Mouse (Mus musculus): ENCODE results near the gene Ube2cbp.

The Ube2cbp gene

DNA sequence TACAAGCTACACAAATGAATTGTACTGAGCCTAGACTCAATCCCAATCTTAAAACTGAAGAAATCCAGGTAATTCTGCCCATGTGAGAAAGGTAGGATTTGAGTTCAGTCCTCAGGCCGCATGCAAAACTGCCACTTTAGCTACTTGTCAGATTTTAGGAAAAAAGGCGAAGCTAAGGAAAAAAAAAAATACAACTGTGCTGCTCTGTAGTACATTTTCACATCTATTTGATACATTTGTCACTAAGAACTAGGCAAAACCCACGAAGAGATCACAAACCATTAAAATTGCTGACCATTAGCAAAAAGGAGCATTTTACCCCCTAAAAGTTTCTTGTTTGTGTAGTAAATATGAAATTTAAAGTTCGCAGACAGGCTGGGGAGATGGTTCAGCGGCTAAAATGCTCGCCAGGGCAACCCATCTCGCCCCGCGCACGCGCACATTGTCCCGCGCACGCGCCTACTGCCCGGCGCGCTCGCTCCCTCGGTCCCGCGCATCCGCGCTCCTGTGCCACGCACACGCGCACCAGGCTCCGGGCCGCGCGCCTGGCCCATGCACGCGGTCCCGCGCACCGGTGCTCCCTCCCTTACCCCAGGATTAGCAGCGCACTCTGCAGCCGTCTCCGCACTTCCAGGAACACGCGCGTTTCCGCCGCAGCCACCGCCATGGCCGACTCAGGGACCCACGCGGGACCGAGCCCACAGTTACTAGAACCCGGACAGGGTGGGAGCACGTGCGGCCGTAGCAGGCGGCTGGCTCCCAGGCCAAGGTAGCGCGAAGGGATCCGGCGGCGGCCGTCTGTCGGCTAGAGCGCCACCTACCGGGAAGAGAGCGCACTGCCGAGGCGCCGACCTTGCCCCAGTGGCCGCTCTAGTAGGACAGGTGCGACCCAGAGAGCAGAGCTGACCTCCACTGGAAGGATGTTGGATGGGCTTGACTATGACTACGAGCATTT, at the start of gene Ube2cbp:
Ube2cbp (minus strand) TSS at position 800 of the 955 bp plus-strand sequence.
- peak; percentile 85 to 92 for DNase-seq

DNA sequence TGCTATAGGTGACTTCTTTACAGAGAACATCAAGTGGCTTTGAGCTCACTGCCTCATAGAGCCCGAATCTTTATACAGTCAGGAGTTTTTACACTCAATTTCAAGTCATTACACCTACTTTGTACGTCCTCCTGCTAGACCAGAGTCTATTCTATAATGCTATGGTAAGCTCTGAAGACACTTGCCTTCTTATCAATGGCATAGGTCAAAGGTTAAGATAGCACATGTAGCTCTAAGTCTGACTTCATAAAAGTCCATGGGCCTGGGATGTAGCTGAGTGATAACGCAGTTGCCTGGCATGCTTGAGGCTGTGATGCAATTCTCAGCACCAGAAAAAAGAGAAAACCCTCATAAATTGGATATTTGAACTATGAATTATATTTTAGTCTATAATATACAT, 49.6 kb upstream of the Ube2cbp start:
- no peak for DNase-seq

DNA sequence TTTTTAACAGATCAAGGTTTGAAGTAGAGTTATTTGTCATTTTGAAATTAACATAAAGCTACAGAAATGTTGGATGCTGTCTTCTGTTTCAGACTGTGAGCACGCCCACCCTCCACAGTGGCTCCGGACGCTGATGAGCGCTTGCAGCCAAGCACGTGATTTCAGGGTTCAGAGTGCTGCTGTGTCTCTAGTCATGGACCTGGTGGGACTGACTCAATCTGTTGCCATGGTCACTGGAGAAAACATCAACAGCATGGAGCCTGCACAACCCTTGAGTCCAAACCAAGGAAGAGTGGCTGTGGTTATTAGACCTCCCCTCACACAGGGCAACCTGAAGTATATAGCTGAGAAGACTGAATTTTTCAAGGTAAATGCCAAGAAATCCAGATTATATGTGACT, 49.0 kb upstream of the Ube2cbp start:
- peak; percentile 4 to 5 for DNase-seq

- DNase-seq: no peak
These were observed 42.7 kb upstream of the Ube2cbp start for GRCm38 (mm10) chr9:86507437-86507836.

DNA sequence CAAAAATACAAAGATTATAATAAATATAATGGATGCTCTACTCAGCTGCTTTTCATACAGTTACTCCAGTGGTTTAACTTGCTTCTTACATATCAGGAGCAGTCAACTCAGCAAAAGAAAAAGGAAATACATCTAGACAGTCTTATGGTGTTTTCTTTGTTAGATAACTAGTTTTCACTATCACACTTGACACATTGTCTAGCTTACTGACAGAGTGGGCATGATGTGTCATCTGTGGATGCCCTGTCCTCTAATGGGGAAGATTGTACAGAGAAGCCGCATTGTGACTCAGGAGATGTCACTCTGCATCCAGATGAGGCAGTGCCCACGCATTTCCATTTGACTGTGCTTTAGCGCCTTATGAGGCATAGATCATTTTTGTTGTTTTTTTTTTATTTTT, 34.3 kb upstream of the Ube2cbp start:
- DNase-seq: no peak

GRCm38 (mm10) chr9:86496261-86496660, 31.5 kb upstream of the Ube2cbp start:
- DNase-seq: no peak

DNA sequence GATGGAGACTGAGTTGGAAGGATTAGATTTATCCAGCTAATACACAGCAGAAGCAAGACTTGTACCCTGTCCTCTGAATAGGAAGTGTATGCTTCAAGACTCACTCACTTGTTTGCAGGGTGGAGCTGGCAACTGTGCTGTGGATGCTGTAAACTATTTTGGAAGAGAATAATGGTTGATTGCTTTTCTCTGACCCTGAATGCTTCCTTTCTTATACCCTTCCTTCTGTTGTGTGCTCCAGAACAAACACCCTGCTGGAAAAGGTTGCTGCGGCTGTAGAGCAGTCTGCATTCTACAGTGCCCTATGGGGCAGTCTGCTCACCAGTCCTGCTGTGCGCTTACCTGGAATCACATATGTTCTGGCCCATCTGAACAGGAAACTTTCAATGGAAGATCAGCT, 27.0 kb upstream of the Ube2cbp start:
- no peak for DNase-seq

- peak in 1 of 2 experiments; percentile 44 for DNase-seq
These were observed 17.5 kb upstream of the Ube2cbp start for GRCm38 (mm10) chr9:86482236-86482635.

DNA sequence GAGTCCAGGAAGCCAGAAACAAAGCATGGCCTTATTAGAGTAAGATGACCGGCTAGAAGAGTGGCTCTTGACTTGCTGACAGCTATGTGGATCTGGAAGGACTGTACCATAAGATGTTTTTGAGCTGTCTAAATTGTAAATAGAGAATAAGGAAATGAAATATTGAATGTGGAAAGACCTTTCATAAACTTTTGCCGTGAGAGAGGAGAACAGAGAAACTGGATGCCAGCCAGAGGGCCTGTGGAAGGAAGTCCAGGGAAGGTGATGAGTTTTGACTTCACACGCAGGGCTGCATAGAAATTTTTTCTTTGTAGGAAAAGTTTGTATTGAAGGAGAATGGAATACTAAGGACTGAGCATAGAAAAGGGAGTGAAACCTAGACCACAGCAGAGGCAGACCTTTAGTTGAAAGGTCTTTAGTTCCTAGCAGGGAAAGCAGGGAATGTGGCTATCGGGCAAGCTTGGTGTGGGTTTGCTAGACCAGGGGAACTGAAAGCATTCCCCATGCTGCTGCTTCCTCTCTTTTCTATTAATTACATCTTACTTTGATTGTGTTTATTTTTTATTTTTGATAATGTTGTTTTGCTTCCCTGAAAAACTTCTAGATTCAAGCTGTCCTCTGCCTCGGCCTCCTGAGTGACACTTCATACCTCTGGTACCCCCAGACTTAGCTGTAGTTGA, 13.8 kb upstream of the Ube2cbp start:
- DNase-seq: peak; percentile 8 to 49

DNA sequence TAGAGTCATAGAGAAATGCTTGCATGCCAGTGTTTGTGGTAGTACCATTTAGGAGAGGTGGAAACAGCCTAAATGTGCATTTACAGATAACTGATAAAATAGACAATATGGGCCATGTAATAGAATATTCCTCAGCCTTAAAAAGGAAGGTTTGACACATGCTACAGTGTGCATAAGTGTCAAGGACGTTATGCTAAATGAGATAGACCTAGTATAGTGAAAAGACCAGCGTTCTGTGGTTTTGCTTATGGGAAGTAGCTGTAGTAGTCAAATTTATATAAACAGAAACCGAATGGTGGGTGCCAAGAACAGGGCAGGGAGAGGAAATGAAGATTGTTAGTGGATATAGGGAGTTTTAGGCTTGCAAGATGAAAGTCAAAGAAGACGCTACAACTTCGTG, 12.0 kb upstream of the Ube2cbp start:
- DNase-seq: no peak

DNA sequence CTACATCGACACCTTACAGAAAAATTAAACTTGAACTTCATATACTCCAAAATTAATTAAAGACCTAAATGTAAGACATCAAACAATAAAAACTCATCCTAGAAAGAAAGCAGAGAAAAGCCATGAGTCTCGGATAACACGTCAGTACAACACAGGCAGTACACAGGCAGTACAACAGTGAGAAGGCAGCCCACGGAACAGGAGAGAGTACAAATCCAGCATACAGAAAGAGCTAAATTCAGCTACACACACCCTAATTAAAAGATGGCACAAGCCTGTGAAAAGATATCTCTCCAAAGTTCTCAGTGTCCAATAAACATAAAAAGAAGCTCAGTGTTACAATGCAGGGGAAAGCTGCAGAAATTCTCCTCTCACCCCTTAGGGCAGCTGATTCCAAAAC, 11.2 kb upstream of the Ube2cbp start:
- no peak for DNase-seq

- DNase-seq: peak; percentile 90 to 96
These were observed 2.5 kb upstream of the Ube2cbp start, which contains the start of gene Dop1a for GRCm38 (mm10) chr9:86466990-86467870. Dop1a (plus strand) TSS chr9:86467154.

DNA sequence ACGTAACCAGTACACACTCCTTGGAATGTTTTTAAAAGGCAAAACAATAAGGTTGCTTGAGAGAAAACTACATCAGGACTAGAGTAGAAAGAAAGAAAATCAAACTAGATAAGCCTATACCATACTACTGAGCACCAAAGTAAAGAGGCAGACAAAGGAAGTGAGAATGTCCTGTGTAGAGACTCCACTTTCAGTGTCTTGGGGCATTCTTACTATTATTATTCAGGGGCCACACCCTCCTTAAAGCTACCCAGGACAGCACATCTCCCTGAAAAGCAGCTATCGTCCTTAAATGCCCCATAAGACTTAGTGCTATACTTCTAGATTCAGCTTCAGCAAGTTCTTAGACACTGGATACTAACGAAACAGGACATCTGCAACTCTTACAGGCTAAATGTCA, 11.1 kb downstream of the Ube2cbp start:
- no peak for DNase-seq

GRCm38 (mm10) chr9:86451617-86452016, 13.1 kb downstream of the Ube2cbp start:
- peak; percentile 40 to 71 for DNase-seq

GRCm38 (mm10) chr9:86451094-86451493, 13.7 kb downstream of the Ube2cbp start:
- no peak for DNase-seq

DNA sequence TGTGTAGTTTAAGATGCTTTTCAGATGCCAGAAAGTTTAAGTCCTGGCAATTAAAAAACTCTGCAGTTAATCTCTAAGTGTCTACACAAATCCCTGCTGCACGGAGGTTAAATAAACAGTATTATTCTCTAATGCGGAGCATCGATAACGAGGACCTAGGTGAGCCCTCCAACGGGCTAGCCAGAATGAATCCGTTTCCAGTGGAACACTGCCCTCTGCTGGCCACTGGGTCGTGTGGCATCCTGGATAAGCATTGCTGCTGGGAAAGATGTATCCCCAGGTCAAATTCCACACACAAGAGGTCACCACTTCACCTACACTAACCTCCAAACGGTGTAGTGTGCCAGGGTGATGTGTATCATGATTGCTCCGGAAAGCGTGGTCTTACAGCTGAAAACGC, 15.2 kb downstream of the Ube2cbp start:
- peak; percentile 73 to 89 for DNase-seq

DNA sequence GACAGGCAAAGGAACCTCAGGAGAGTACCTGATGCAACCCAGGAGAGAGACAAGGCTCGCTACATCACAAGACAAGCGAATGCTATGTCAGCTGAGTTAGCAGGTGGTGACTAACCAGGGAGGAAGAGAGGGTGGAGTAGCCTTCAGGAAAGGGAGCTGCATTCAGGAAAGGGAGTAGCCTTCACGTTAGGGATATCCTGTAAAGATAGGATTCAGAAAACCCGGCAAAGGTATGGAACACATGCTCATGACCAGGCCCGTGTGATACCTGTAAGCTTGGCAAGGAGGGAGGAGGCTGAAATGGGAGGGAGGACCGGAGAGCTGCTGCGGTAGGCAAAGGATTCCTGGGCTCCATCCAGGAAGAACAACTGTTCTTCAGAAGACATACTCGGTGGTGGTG, 17.3 kb downstream of the Ube2cbp start:
- no peak for DNase-seq

DNA sequence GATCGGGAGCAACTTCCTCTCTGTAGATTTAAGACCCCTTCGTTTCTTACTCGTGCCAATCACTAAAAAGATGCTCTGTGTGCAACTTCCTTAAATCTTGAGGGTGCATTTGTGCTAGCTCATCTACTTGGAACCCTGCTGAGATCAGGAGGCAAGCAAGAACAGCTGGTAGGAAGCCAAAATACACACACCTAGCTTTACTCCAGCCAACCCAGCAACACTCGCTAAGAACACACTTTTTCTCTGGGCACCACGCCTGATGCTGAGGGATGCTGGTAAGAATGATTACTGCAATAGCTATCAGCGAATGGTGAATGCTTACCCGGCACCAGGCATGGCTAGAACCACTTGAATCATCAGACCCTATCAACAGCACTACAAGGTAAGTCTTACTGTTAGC, 17.9 kb downstream of the Ube2cbp start:
- DNase-seq: no peak

GRCm38 (mm10) chr9:86442248-86442647, 22.5 kb downstream of the Ube2cbp start:
- DNase-seq: no peak

DNA sequence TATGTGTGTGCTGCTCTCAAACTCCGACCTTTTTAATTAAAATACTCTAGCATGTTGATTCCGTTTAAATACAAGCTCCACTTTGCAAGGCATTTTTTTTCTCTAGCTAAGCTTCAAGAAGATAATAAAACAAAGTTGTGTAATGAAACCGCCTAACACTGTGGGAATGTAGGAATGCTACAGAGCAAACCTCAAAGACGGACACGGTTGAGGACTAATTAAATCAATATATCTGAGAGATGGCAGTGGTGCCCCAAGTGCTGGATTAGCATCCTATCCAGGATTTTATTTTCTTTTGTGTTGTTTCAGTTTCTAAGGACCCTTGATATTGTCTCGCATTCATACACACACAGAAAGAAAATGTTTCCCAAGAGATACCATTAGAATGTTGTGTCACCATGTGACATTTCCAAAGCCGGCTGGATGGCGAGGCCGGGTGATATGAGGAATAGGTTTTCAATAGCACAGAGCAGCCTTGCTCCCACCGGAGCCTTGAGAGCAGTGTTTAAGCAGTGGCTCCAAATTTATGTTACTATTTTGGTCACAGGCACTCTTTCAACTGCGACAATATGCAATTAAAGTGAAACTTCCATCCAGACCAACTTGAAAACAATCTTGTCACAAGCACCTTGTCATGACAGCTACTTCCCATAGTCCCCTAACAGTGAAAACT, 26.3 kb downstream of the Ube2cbp start:
- DNase-seq: no peak

DNA sequence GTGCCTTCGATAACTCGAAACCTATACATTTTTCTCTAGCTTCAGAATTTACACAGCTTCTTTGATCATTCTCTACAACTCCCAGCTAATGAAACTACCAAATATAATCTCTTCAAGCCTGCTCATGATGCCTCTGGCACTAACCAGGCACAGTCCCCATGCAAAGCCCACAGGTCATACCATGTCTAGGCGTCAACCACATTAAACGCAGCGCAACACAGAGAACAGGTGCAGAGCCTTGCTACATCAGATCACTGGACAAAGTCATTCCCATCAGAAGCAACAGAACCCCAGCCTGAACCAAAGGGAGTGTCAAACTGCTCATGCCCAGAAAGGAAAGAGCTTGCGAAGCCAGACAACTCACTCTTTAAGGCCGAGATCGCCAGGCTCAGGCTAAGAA, 28.1 kb downstream of the Ube2cbp start:
- no peak for DNase-seq

DNA sequence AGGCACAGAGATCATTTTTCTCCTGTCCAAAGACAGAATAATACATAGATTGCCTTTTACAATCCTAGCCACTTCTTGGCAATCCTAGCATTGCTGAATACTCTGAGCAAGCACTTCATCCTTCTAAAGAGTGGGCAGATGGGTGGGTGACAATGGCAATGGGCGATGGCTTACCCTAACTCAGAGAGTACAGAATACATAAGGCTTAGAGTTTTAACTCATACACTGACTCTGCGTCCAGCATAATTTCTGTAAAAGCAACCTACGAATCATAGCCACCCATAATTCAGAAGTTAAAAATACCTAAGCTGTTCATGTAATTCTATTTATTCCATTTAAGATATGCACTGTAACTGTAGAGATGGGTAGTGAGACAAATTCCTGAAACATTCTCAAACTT, 29.2 kb downstream of the Ube2cbp start:
- no peak for DNase-seq

Data from kidney, postnatal 36 days (tissue).